In the genomic region with DNA sequence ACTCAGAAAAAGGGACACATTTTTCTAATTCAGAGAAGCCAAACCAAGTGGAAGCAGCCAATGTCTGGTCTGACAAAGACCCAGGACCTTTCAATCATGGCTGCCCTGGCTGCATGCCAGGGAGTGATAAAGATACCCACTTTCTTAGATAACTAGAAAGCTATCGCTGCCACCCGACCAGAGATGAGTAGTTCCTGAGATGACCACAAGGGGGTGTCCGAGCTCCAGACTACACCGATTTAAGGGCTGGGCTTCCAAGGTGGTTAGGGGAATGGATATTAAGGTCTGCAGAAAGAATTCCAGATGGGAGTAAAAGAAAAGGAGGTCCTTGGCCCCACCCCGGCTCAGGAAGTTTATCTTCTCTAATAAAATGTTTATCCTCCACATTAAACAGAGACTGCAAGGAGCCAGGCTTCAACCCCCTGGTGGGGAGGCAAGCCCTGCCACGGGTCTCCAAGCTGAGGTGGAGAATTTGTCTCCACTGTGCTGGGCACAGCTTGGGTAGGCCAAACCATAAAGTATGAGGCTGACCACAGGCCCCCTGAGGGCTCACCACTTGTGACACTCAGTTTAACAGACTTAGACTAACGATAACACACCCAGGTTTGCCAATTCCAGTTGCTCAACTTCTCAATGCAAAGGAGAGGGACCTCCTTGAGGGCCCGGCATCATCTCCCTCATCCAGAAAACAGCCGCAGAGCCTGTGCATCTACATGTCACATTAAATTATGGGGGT, we compare ENCODE assay signal across 7 mouse cellular contexts. TPM values are rescaled to one million over a fixed set of nuclear protein-coding genes. Genes with fewer than 3 reads are reported as not detected.
DNase-seq lines count a peak whose midpoint lies in the region; ATAC-seq lines count a peak whose summit lies in the region.

No protein-coding gene starts in this region.

- peaks cover 24% of the 10 kb centered on the region for H3K36me3 ChIP-seq in forebrain, embryonic 13.5 days (ENCODE audit: poor library complexity, severe bottlenecking)
- peaks cover 63% of the 10 kb centered on the region for H3K36me3 ChIP-seq in hindbrain, embryonic 10.5 days

- 0 out of 2 replicates have a peak overlapping the region, but pooled peaks have one; percentile 43 for H3K9ac ChIP-seq in forebrain, embryonic 13.5 days

- peak overlapping the region; percentile 7; the same call in 1 of the 2 replicates for H3K4me3 ChIP-seq in forebrain, embryonic 13.5 days
- peak overlapping the region; percentile 36 for H3K4me3 ChIP-seq in hindbrain, embryonic 10.5 days

- WGBS in forebrain, embryonic 13.5 days, result 32% methylated on average over 9 of the region's 9 CpGs
- 39% methylated on average over 9 of the region's 9 CpGs for WGBS in hindbrain, embryonic 10.5 days

- no peaks in the 10 kb centered on the region for H3K9me3 ChIP-seq in forebrain, embryonic 13.5 days (replicated peaks)
- no peaks in the 10 kb centered on the region for H3K9me3 ChIP-seq in hindbrain, embryonic 10.5 days

- H3K4me1 ChIP-seq in forebrain, embryonic 13.5 days, result peaks cover 69% of the 10 kb centered on the region
- H3K4me1 ChIP-seq in hindbrain, embryonic 10.5 days (replicated peaks), result peaks cover 58% of the 10 kb centered on the region

- no peak for ATAC-seq in forebrain, embryonic 13.5 days

- no peaks in the 10 kb centered on the region for H3K27me3 ChIP-seq in forebrain, embryonic 13.5 days
- H3K27me3 ChIP-seq in hindbrain, embryonic 10.5 days (ENCODE audit: insufficient read depth, poor library complexity, severe bottlenecking), result no peaks in the 10 kb centered on the region

- peak; percentile 82 for DNase-seq in NIH3T3 (ENCODE audit: low read depth)
- DNase-seq in c-Kit-positive CD71-positive TER-119-negative erythroid progenitor cells, embryonic 14.5 days (ENCODE audit: low read depth), result peak; percentile 76
- peak; percentile 80 for DNase-seq in hindbrain, embryonic 10.5 days (ENCODE audit: low spot score)
- peak; percentile 70 to 81 for DNase-seq in layer of hippocampus, postnatal 36 days
- DNase-seq in lung, postnatal 36 days, result peak; percentile 87
- peak; percentile 65 for DNase-seq in right cerebral cortex, postnatal 25 days

- H3K27ac ChIP-seq in forebrain, embryonic 13.5 days, result no peak overlapping the region
- H3K27ac ChIP-seq in hindbrain, embryonic 10.5 days, result 0 out of 2 replicates have a peak overlapping the region, but pooled peaks have one; percentile 14

- peak overlapping the region; percentile 46 for H3K4me2 ChIP-seq in forebrain, embryonic 13.5 days

RNA-seq across cellular contexts. Expression of gene C1qtnf5, which starts 2.5 kb away (rescaled TPM):
- 1.0 and 1.2 TPM in 2 replicates for polyA plus RNA-seq in forebrain, embryonic 13.5 days (2015; fragmentation: Nextera tagmentation; extraction: Ambion mirVana)
- 0.31 and 1.1 TPM in 2 replicates for polyA plus RNA-seq in hindbrain, embryonic 10.5 days (2016; fragmentation: Nextera tagmentation; extraction: Ambion mirVana)
- total RNA-seq in layer of hippocampus, postnatal 36 days (2021), result 10 to 100 TPM; 17.0 to 17.6 TPM

RNA-seq across cellular contexts. Expression of gene Gm49380, which starts 3.8 kb away (rescaled TPM):
- polyA plus RNA-seq in forebrain, embryonic 13.5 days (2015; fragmentation: Nextera tagmentation; extraction: Ambion mirVana), result 0.19 TPM in 1 of 2 replicates, not detected in the other
- polyA plus RNA-seq in hindbrain, embryonic 10.5 days (2016; fragmentation: Nextera tagmentation; extraction: Ambion mirVana), result 0.22 and 0.75 TPM in 2 replicates
- total RNA-seq in layer of hippocampus, postnatal 36 days (2021), result under 1 TPM; 0.35 to 0.61 TPM

RNA-seq across cellular contexts. Expression of gene Rnf26, which starts 3.8 kb away (rescaled TPM):
- 45.7 and 50.1 TPM in 2 replicates for polyA plus RNA-seq in forebrain, embryonic 13.5 days (2015; fragmentation: Nextera tagmentation; extraction: Ambion mirVana)
- polyA plus RNA-seq in hindbrain, embryonic 10.5 days (2016; fragmentation: Nextera tagmentation; extraction: Ambion mirVana), result 75.6 and 76.9 TPM in 2 replicates
- total RNA-seq in layer of hippocampus, postnatal 36 days (2021), result 10 to 100 TPM; 28.4 to 28.6 TPM

RNA-seq across cellular contexts. Expression of gene Mfrp, which starts 8.0 kb away (rescaled TPM):
- 0.06 and 0.23 TPM in 2 replicates for polyA plus RNA-seq in forebrain, embryonic 13.5 days (2015; fragmentation: Nextera tagmentation; extraction: Ambion mirVana)
- 0.14 and 0.30 TPM in 2 replicates for polyA plus RNA-seq in hindbrain, embryonic 10.5 days (2016; fragmentation: Nextera tagmentation; extraction: Ambion mirVana)
- 1 to 10 TPM in 1 of 2 experiments, under 1 TPM in 1; 0.17 to 2.5 TPM for total RNA-seq in layer of hippocampus, postnatal 36 days (2021)

RNA-seq across cellular contexts. Expression of gene Mcam, which starts 24.7 kb away (rescaled TPM):
- polyA plus RNA-seq in forebrain, embryonic 13.5 days (2015; fragmentation: Nextera tagmentation; extraction: Ambion mirVana), result 15.6 and 16.7 TPM in 2 replicates
- 10.8 and 11.2 TPM in 2 replicates for polyA plus RNA-seq in hindbrain, embryonic 10.5 days (2016; fragmentation: Nextera tagmentation; extraction: Ambion mirVana)
- total RNA-seq in layer of hippocampus, postnatal 36 days (2021), result 10 to 100 TPM; 15.6 to 18.8 TPM
